Mouse (Mus musculus): ENCODE data around the gene Tlr4.

Tlr4 gene

GRCm38 (mm10) chr4:66827463-66828162 lies at the start of gene Tlr4:
Tlr4 (plus strand) TSS chr4:66827584.
- DNase-seq: peak; percentile 69

- no peak for DNase-seq
Measured at GRCm38 (mm10) chr4:66794283-66794682, 33.1 kb upstream of the Tlr4 start.

GRCm38 (mm10) chr4:66796683-66797082 lies 30.7 kb upstream of the Tlr4 start:
- DNase-seq: no peak

GRCm38 (mm10) chr4:66804552-66805301 lies 22.7 kb upstream of the Tlr4 start:
- no peak for DNase-seq

- DNase-seq: no peak
Measured at GRCm38 (mm10) chr4:66805747-66806146, 21.6 kb upstream of the Tlr4 start.

GRCm38 (mm10) chr4:66816364-66817026 lies 10.9 kb upstream of the Tlr4 start:
- no peak for DNase-seq

GRCm38 (mm10) chr4:66821171-66821570 lies 6.2 kb upstream of the Tlr4 start:
- no peak for DNase-seq

GRCm38 (mm10) chr4:66821764-66822163 lies 5.6 kb upstream of the Tlr4 start:
- DNase-seq: no peak

GRCm38 (mm10) chr4:66828163-66828668 lies 832 bp downstream of the Tlr4 start:
- DNase-seq: no peak

- DNase-seq: no peak
Measured at GRCm38 (mm10) chr4:66828686-66829085, 1.3 kb downstream of the Tlr4 start.

- DNase-seq: no peak
Measured at GRCm38 (mm10) chr4:66838071-66838470, 10.7 kb downstream of the Tlr4 start.

- no peak for DNase-seq
Measured at GRCm38 (mm10) chr4:66843255-66843654, 15.9 kb downstream of the Tlr4 start.

GRCm38 (mm10) chr4:66852011-66852410 lies 24.6 kb downstream of the Tlr4 start:
- DNase-seq: no peak

- no peak for DNase-seq
Measured at GRCm38 (mm10) chr4:66856992-66857391, 29.6 kb downstream of the Tlr4 start.

GRCm38 (mm10) chr4:66869919-66870318 lies 42.5 kb downstream of the Tlr4 start:
- no peak for DNase-seq

GRCm38 (mm10) chr4:66872026-66872425 lies 44.6 kb downstream of the Tlr4 start:
- DNase-seq: no peak

GRCm38 (mm10) chr4:66873342-66873741 lies 46.0 kb downstream of the Tlr4 start:
- no peak for DNase-seq

GRCm38 (mm10) chr4:66875751-66876150 lies 48.4 kb downstream of the Tlr4 start:
- no peak for DNase-seq

GRCm38 (mm10) chr4:66877609-66878008 lies 50.2 kb downstream of the Tlr4 start:
- no peak for DNase-seq

GRCm38 (mm10) chr4:66881496-66881895 lies 54.1 kb downstream of the Tlr4 start:
- DNase-seq: no peak

GRCm38 (mm10) chr4:66883264-66883663 lies 55.9 kb downstream of the Tlr4 start:
- DNase-seq: no peak

- DNase-seq: no peak
Measured at GRCm38 (mm10) chr4:66894547-66894946, 67.2 kb downstream of the Tlr4 start.

- no peak for DNase-seq
Measured at GRCm38 (mm10) chr4:66894981-66895380, 67.6 kb downstream of the Tlr4 start.

GRCm38 (mm10) chr4:66900126-66900525 lies 72.7 kb downstream of the Tlr4 start:
- DNase-seq: no peak

Data from kidney, adult 18-20 months (tissue).